In the genomic region with DNA sequence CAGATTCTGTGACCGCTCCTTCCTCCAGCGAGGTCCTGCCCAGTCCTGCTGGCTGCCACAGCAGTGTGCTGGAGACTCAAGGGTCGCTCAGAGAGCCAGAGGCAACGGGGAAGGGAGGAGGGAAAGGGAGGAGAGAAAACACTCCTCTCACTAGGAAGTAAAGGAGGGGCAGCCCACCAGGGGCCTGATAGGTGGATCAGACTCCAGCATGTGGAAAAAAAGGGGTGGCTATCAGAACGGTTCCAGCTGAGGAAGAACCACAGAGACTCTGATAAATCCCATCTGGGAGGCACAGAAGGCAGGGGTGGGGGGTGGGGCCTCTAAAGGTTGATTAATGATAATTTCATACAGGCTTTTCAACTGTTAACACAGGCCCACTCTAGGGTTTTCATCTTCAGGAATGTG, we compare ENCODE assay signal across 1 mouse cellular context.
A peak's percentile ranks its signal among the peaks of the same experiment; 100 is the strongest.
TF ChIP-seq lines count a peak whose summit lies in the region.

No protein-coding gene starts in this region.

TF ChIP-seq in MEL, 35 proteins besides CTCF, POLR2A, EP300 and RAD21 (continued from another document):
- peak; percentile 68; the same call in 1 of the 2 replicates for TF ChIP-seq MXI1 (IDR thresholded peaks at IDR 0.05; ENCODE audit: low read depth, low read length)
- TF ChIP-seq JUND (IDR thresholded peaks at IDR 0.05; ENCODE audit: low read depth, low read length) = no peak
- TF ChIP-seq POLR2AphosphoS2 (IDR thresholded peaks at IDR 0.05; ENCODE audit: low read length) = 0 out of 2 replicates have a peak, but pooled peaks have one; percentile 23
- TF ChIP-seq TBP (IDR thresholded peaks at IDR 0.05; ENCODE audit: low read depth, low read length) = no peak
- TF ChIP-seq KAT2A (conservative IDR thresholded peaks at IDR 0.05; ENCODE audit: low read depth, low read length) = no peak
- peak; percentile 97 for TF ChIP-seq GATA1 (IDR thresholded peaks at IDR 0.05; ENCODE audit: low read depth, low read length)
- TF ChIP-seq E2F4 (IDR thresholded peaks at IDR 0.05; ENCODE audit: borderline replicate concordance, low read depth, low read length) = no peak
- peak; percentile 47; the same call in 1 of the 2 replicates for TF ChIP-seq MAFK (IDR thresholded peaks at IDR 0.05; ENCODE audit: borderline replicate concordance, low read depth, low read length)
- no peak for TF ChIP-seq NRF1 (IDR thresholded peaks at IDR 0.05; ENCODE audit: insufficient read depth, low read depth, low read length, poor library complexity, severe bottlenecking)
- TF ChIP-seq BHLHE40 (IDR thresholded peaks at IDR 0.05; ENCODE audit: borderline replicate concordance, low read depth, low read length) = peak; percentile 56
- TF ChIP-seq ZKSCAN1 (IDR thresholded peaks at IDR 0.05; ENCODE audit: low read depth, low read length) = no peak
- peak; percentile 43; the same call in 1 of the 2 replicates for TF ChIP-seq ZMIZ1 (IDR thresholded peaks at IDR 0.05; ENCODE audit: low read depth, low read length)
- TF ChIP-seq MAX (IDR thresholded peaks at IDR 0.05; ENCODE audit: low read length) = peak; percentile 63; the same call in 1 of the 2 replicates
- TF ChIP-seq POLR2AphosphoS5 (IDR thresholded peaks at IDR 0.05; ENCODE audit: borderline replicate concordance, low read depth, low read length) = no peak
- no peak; the same call in 1 of the 2 replicates for TF ChIP-seq ELF1 (IDR thresholded peaks at IDR 0.05; ENCODE audit: low read depth, low read length)
- peak; percentile 100 for TF ChIP-seq ETS1 (IDR thresholded peaks at IDR 0.05; ENCODE audit: low read depth, low read length)
- peak; percentile 85 for TF ChIP-seq RCOR1 (IDR thresholded peaks at IDR 0.05; ENCODE audit: low read depth, low read length)
- TF ChIP-seq TCF12 (IDR thresholded peaks at IDR 0.05; ENCODE audit: low read depth, low read length) = peak; percentile 98
- TF ChIP-seq GABPA (IDR thresholded peaks at IDR 0.05; ENCODE audit: low read depth, low read length) = no peak
- peak; percentile 28; the same call in 1 of the 2 replicates for TF ChIP-seq NELFE (IDR thresholded peaks at IDR 0.05; ENCODE audit: low read depth, low read length)
- TF ChIP-seq UBTF (IDR thresholded peaks at IDR 0.05; ENCODE audit: borderline replicate concordance, insufficient read depth, low read depth, low read length) = no peak
- TF ChIP-seq CHD2 (IDR thresholded peaks at IDR 0.05; ENCODE audit: low read length) = peak; percentile 52; the same call in 1 of the 2 replicates
- no peak for TF ChIP-seq SMC3 (IDR thresholded peaks at IDR 0.05; ENCODE audit: low read depth, low read length)
- TF ChIP-seq USF1 (IDR thresholded peaks at IDR 0.05; ENCODE audit: low read depth, low read length) = no peak
- peak; percentile 83 for TF ChIP-seq TAL1 (IDR thresholded peaks at IDR 0.05; ENCODE audit: low read length)
- no peak for TF ChIP-seq HCFC1 (IDR thresholded peaks at IDR 0.05; ENCODE audit: low read depth, low read length)
- TF ChIP-seq CHD1 (IDR thresholded peaks at IDR 0.05; ENCODE audit: low read depth, low read length) = no peak
